In the genomic region with DNA sequence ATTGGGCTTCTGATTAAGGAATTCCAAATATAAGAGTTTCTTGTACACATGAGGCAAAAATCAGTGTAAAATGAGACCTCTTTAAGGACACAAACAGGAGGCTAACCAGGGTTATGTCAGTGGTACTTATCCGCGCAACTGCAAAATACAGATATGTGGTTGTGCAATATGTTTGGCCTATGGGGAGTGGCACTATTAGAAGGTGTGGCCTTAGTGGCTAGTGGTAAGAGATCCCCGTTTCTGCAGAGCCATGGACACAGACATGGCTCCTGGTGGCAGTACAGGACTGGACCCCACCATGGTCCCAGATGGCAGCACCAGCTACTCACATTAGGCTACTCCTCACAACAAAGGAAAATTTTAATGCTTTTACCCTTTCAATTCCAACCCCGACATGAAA, we compare ENCODE assay signal across 20 mouse cellular contexts. TPM values are rescaled to one million over a fixed set of nuclear protein-coding genes. Genes with fewer than 3 reads are reported as not detected.
DNase-seq lines count a peak whose midpoint lies in the region; ATAC-seq and TF ChIP-seq lines count a peak whose summit lies in the region.
"Had no signal": no experiment of that assay in that cellular context is flagged by ENCODE, and none has a peak within 500 bp of the region (broad histone marks: within the 10 kb centered on the region; RNA-seq: fewer than 3 reads in every experiment).

No protein-coding gene starts in this region.

- peak; percentile 34; the same call in 1 of the 2 replicates for ATAC-seq in hindbrain, embryonic 11.5 days (ENCODE audit: low FRiP score)
- ATAC-seq in hindbrain, postnatal 0 days = no peak
- peak; percentile 54; the same call in 1 of the 2 replicates for ATAC-seq in midbrain, embryonic 11.5 days (ENCODE audit: low FRiP score)
- ATAC-seq in midbrain, embryonic 14.5 days (ENCODE audit: low FRiP score, low TSS enrichment) = no peak
- peak; percentile 52; the same call in 1 of the 2 replicates for ATAC-seq in midbrain, embryonic 13.5 days
- no peak; the same call in 1 of the 2 replicates for ATAC-seq in stomach, embryonic 16.5 days (ENCODE audit: insufficient read depth, low FRiP score)

- no peak overlapping the region for H3K4me2 ChIP-seq in hindbrain, embryonic 11.5 days (replicated peaks; ENCODE audit: low read depth, low read length)
- no peak overlapping the region for H3K4me2 ChIP-seq in hindbrain, postnatal 0 days (ENCODE audit: low read depth, low read length)
- H3K4me2 ChIP-seq in midbrain, embryonic 11.5 days = no peak overlapping the region
- no peak overlapping the region for H3K4me2 ChIP-seq in midbrain, embryonic 14.5 days (ENCODE audit: low read length)
- H3K4me2 ChIP-seq in midbrain, embryonic 13.5 days (replicated peaks) = no peak overlapping the region
- peak overlapping the region; percentile 10; the same call in 1 of the 2 replicates for H3K4me2 ChIP-seq in stomach, embryonic 16.5 days (ENCODE audit: low read depth, low read length)
- H3K4me2 ChIP-seq: embryonic facial prominence, embryonic 13.5 days; limb, embryonic 15.5 days; neural tube, embryonic 13.5 days had no signal

- H3K4me3 ChIP-seq in hindbrain, embryonic 11.5 days (ENCODE audit: low read depth, low read length) = no peak overlapping the region
- H3K4me3 ChIP-seq in hindbrain, postnatal 0 days (ENCODE audit: low read length) = no peak overlapping the region
- no peak overlapping the region for H3K4me3 ChIP-seq in midbrain, embryonic 11.5 days (ENCODE audit: low read depth, low read length)
- H3K4me3 ChIP-seq in midbrain, embryonic 14.5 days (replicated peaks; ENCODE audit: low read depth, low read length) = no peak overlapping the region
- no peak overlapping the region for H3K4me3 ChIP-seq in midbrain, embryonic 13.5 days (replicated peaks)
- no peak overlapping the region for H3K4me3 ChIP-seq in stomach, embryonic 16.5 days (replicated peaks; ENCODE audit: low read length)
- H3K4me3 ChIP-seq: embryonic facial prominence, embryonic 13.5 days; limb, embryonic 15.5 days; neural tube, embryonic 13.5 days had no signal

- 89% methylated on average over 4 of the region's 4 CpGs for WGBS in hindbrain, embryonic 11.5 days
- 95% methylated on average over 4 of the region's 4 CpGs for WGBS in hindbrain, postnatal 0 days
- 89% methylated on average over 4 of the region's 4 CpGs for WGBS in midbrain, embryonic 11.5 days
- 91% methylated on average over 4 of the region's 4 CpGs for WGBS in midbrain, embryonic 14.5 days
- 90% methylated on average over 4 of the region's 4 CpGs for WGBS in midbrain, embryonic 13.5 days
- 77% methylated on average over 4 of the region's 4 CpGs for WGBS in stomach, embryonic 16.5 days

- TF ChIP-seq CTCF in hindbrain, postnatal 0 days (IDR thresholded peaks at IDR 0.05; ENCODE audit: low read depth) = no peak

- no peak overlapping the region for H3K27ac ChIP-seq in hindbrain, embryonic 11.5 days (ENCODE audit: low read depth, low read length)
- no peak overlapping the region for H3K27ac ChIP-seq in hindbrain, postnatal 0 days
- no peak overlapping the region for H3K27ac ChIP-seq in midbrain, embryonic 11.5 days (ENCODE audit: low read depth, low read length)
- no peak overlapping the region for H3K27ac ChIP-seq in midbrain, embryonic 14.5 days (replicated peaks; ENCODE audit: low read depth, low read length)
- no peak overlapping the region for H3K27ac ChIP-seq in midbrain, embryonic 13.5 days
- H3K27ac ChIP-seq in stomach, embryonic 16.5 days (ENCODE audit: low read length) = no peak overlapping the region
- H3K27ac ChIP-seq: embryonic facial prominence, embryonic 13.5 days; limb, embryonic 15.5 days; neural tube, embryonic 13.5 days had no signal

- DNase-seq in hindbrain, embryonic 11.5 days (ENCODE audit: low spot score) = no peak
- DNase-seq in hindbrain, postnatal 0 days (ENCODE audit: low spot score) = no peak
- DNase-seq in midbrain, embryonic 11.5 days (ENCODE audit: low spot score, missing footprints) = no peak
- DNase-seq in midbrain, embryonic 14.5 days = no peak
- DNase-seq in adipocyte (ENCODE audit: low spot score) = no peak
- DNase-seq in urinary bladder, adult 18-20 months (ENCODE audit: low spot score in 2 of 2) = no peak
- DNase-seq: gastrocnemius, postnatal 10 days; kidney, adult 8-10 months; thymus, adult 18-20 months had no signal

- H3K9ac ChIP-seq in hindbrain, embryonic 11.5 days (ENCODE audit: low read depth, low read length) = no peak overlapping the region
- H3K9ac ChIP-seq in hindbrain, postnatal 0 days (replicated peaks; ENCODE audit: low read length) = no peak overlapping the region
- H3K9ac ChIP-seq in midbrain, embryonic 11.5 days (ENCODE audit: low read length) = no peak overlapping the region
- H3K9ac ChIP-seq in midbrain, embryonic 14.5 days (replicated peaks; ENCODE audit: low read length) = no peak overlapping the region
- no peak overlapping the region for H3K9ac ChIP-seq in midbrain, embryonic 13.5 days (replicated peaks)
- H3K9ac ChIP-seq in stomach, embryonic 16.5 days (ENCODE audit: low read length) = no peak overlapping the region
- H3K9ac ChIP-seq: embryonic facial prominence, embryonic 13.5 days; forebrain, postnatal 0 days; limb, embryonic 15.5 days; neural tube, embryonic 13.5 days had no signal

- H3K9me3 ChIP-seq in hindbrain, embryonic 11.5 days (ENCODE audit: control insufficient read depth, low read length) = no peaks in the 10 kb centered on the region
- no peaks in the 10 kb centered on the region for H3K9me3 ChIP-seq in hindbrain, postnatal 0 days (ENCODE audit: low read length)
- H3K9me3 ChIP-seq in midbrain, embryonic 11.5 days (ENCODE audit: control insufficient read depth, low read length) = no peaks in the 10 kb centered on the region
- H3K9me3 ChIP-seq in midbrain, embryonic 14.5 days (ENCODE audit: control insufficient read depth, low read length) = no peaks in the 10 kb centered on the region
- no peaks in the 10 kb centered on the region for H3K9me3 ChIP-seq in midbrain, embryonic 13.5 days
- H3K9me3 ChIP-seq in stomach, embryonic 16.5 days (replicated peaks; ENCODE audit: control insufficient read depth, low read length) = no peaks in the 10 kb centered on the region
- H3K9me3 ChIP-seq: embryonic facial prominence, embryonic 13.5 days; limb, embryonic 15.5 days; neural tube, embryonic 13.5 days had no signal

- no peaks in the 10 kb centered on the region for H3K4me1 ChIP-seq in hindbrain, embryonic 11.5 days (replicated peaks; ENCODE audit: control insufficient read depth, insufficient read depth, low read length)
- H3K4me1 ChIP-seq in hindbrain, postnatal 0 days (ENCODE audit: insufficient read depth, low read length) = no peaks in the 10 kb centered on the region
- no peaks in the 10 kb centered on the region for H3K4me1 ChIP-seq in midbrain, embryonic 11.5 days (ENCODE audit: control insufficient read depth, insufficient read depth, low read length)
- no peaks in the 10 kb centered on the region for H3K4me1 ChIP-seq in midbrain, embryonic 14.5 days (ENCODE audit: control insufficient read depth, insufficient read depth, low read length)
- H3K4me1 ChIP-seq in midbrain, embryonic 13.5 days (replicated peaks) = peaks cover 4% of the 10 kb centered on the region; the same call in 1 of the 2 replicates
- no peaks in the 10 kb centered on the region for H3K4me1 ChIP-seq in stomach, embryonic 16.5 days (ENCODE audit: control insufficient read depth, insufficient read depth, low read length)
- H3K4me1 ChIP-seq: embryonic facial prominence, embryonic 13.5 days; limb, embryonic 15.5 days had no signal

- H3K36me3 ChIP-seq in hindbrain, embryonic 11.5 days (ENCODE audit: control insufficient read depth, insufficient read depth, low read length) = no peaks in the 10 kb centered on the region
- H3K36me3 ChIP-seq in hindbrain, postnatal 0 days (ENCODE audit: insufficient read depth, low read length) = no peaks in the 10 kb centered on the region
- no peaks in the 10 kb centered on the region for H3K36me3 ChIP-seq in midbrain, embryonic 11.5 days (ENCODE audit: control insufficient read depth, insufficient read depth, low read length)
- no peaks in the 10 kb centered on the region for H3K36me3 ChIP-seq in midbrain, embryonic 14.5 days (ENCODE audit: control insufficient read depth, insufficient read depth, low read length)
- no peaks in the 10 kb centered on the region for H3K36me3 ChIP-seq in midbrain, embryonic 13.5 days
- no peaks in the 10 kb centered on the region for H3K36me3 ChIP-seq in stomach, embryonic 16.5 days (ENCODE audit: control insufficient read depth, insufficient read depth, low read length)
- H3K36me3 ChIP-seq: embryonic facial prominence, embryonic 13.5 days; limb, embryonic 15.5 days; neural tube, embryonic 13.5 days had no signal

- H3K27me3 ChIP-seq in hindbrain, embryonic 11.5 days (ENCODE audit: control insufficient read depth, insufficient read depth, low read length) = no peaks in the 10 kb centered on the region
- H3K27me3 ChIP-seq in hindbrain, postnatal 0 days (ENCODE audit: insufficient read depth, low read length) = no peaks in the 10 kb centered on the region
- peaks cover 3% of the 10 kb centered on the region; the same call in 1 of the 2 replicates for H3K27me3 ChIP-seq in midbrain, embryonic 11.5 days (ENCODE audit: control insufficient read depth, insufficient read depth, low read length)
- no peaks in the 10 kb centered on the region for H3K27me3 ChIP-seq in midbrain, embryonic 14.5 days (ENCODE audit: control insufficient read depth, insufficient read depth, low read length)
- 0 out of 2 replicates have a peak, but pooled peaks cover 2% of the 10 kb centered on the region for H3K27me3 ChIP-seq in midbrain, embryonic 13.5 days
- no peaks in the 10 kb centered on the region for H3K27me3 ChIP-seq in stomach, embryonic 16.5 days (ENCODE audit: control insufficient read depth, insufficient read depth, low read length)
- H3K27me3 ChIP-seq: embryonic facial prominence, embryonic 13.5 days had no signal

RNA-seq across cellular contexts. Expression of a gene that starts 16.1 kb away (rescaled TPM):
- not detected in 2 replicates for polyA plus RNA-seq in hindbrain, embryonic 11.5 days (2014; fragmentation: Nextera tagmentation; extraction: Ambion mirVana)
- not detected in 2 replicates for total RNA-seq in hindbrain, postnatal 0 days (2014; rRNA removed)
- 0.30 TPM in 1 of 2 replicates, not detected in the other for polyA plus RNA-seq in hindbrain, postnatal 0 days (2015; fragmentation: Nextera tagmentation; extraction: Ambion mirVana)
- polyA plus RNA-seq in midbrain, embryonic 11.5 days (2014; fragmentation: Nextera tagmentation; extraction: Ambion mirVana) = not detected in 2 replicates
- polyA plus RNA-seq in midbrain, embryonic 14.5 days (2014; fragmentation: Nextera tagmentation; extraction: Ambion mirVana) = not detected in 2 replicates
- polyA plus RNA-seq in midbrain, embryonic 13.5 days (2015; fragmentation: Nextera tagmentation; extraction: Ambion mirVana) = not detected in 2 replicates
- polyA plus RNA-seq in stomach, embryonic 16.5 days (2015; fragmentation: Nextera tagmentation; extraction: Ambion mirVana) = not detected in 2 replicates
- total RNA-seq: adrenal gland, postnatal 25 days; forebrain, postnatal 0 days; gastrocnemius, postnatal 10 days; heart, postnatal 14 days; layer of hippocampus, adult 18-20 months; MEL had no signal
- polyA plus RNA-seq: embryonic facial prominence, embryonic 13.5 days; limb, embryonic 15.5 days; neural tube, embryonic 13.5 days; spleen, adult 2 months had no signal

RNA-seq across cellular contexts. Expression of a gene that starts 19.7 kb away (rescaled TPM):
- polyA plus RNA-seq in hindbrain, embryonic 11.5 days (2014; fragmentation: Nextera tagmentation; extraction: Ambion mirVana) = 25.7 and 30.9 TPM in 2 replicates
- 17.6 and 17.7 TPM in 2 replicates for total RNA-seq in hindbrain, postnatal 0 days (2014; rRNA removed)
- polyA plus RNA-seq in hindbrain, postnatal 0 days (2015; fragmentation: Nextera tagmentation; extraction: Ambion mirVana) = 11.9 and 12.0 TPM in 2 replicates
- polyA plus RNA-seq in midbrain, embryonic 11.5 days (2014; fragmentation: Nextera tagmentation; extraction: Ambion mirVana) = 26.0 and 27.1 TPM in 2 replicates
- polyA plus RNA-seq in midbrain, embryonic 14.5 days (2014; fragmentation: Nextera tagmentation; extraction: Ambion mirVana) = 13.9 and 19.1 TPM in 2 replicates
- polyA plus RNA-seq in midbrain, embryonic 13.5 days (2015; fragmentation: Nextera tagmentation; extraction: Ambion mirVana) = 21.3 and 23.0 TPM in 2 replicates
- 23.5 and 27.0 TPM in 2 replicates for polyA plus RNA-seq in stomach, embryonic 16.5 days (2015; fragmentation: Nextera tagmentation; extraction: Ambion mirVana)

Comparison
In these comparisons a context has a peak if more than half of its experiments do, and no peak if none do; other contexts are left out.
1. ATAC-seq: peak in hindbrain, embryonic 11.5 days (single experiment), midbrain, embryonic 11.5 days (single experiment) and midbrain, embryonic 13.5 days (single experiment); none in hindbrain, postnatal 0 days (single experiment), midbrain, embryonic 14.5 days (single experiment) and stomach, embryonic 16.5 days (single experiment).